13 mouse cellular contexts compared by ENCODE assay signal in the genomic region with DNA sequence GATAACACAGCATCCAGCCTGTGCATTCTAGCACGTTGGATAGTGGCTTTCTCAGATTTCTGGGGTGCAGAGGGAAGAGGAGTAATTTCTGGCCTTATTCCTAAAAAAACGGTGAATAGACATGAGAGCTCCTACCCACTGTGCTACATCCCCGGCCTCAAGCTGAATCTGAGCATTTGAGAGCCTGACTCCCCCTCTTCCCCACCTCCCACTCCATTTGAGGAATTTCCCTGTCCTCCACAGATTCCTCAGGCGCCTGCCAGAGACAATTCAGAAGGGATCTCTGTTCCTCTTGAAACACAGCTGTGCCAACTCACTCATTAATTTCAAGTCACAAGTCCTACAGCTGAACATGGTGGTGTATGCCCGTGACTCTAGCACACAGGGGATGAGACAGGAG. TPM values are rescaled to one million over a fixed set of nuclear protein-coding genes. Genes with fewer than 3 reads are reported as not detected.
A peak's percentile ranks its signal among the peaks of the same experiment; 100 is the strongest.
DNase-seq lines count a peak whose midpoint lies in the region.
"Had no signal": no experiment of that assay in that cellular context is flagged by ENCODE, and none has a peak within 500 bp of the region (broad histone marks: within the 10 kb centered on the region; RNA-seq: fewer than 3 reads in every experiment).

No protein-coding gene starts in this region.

- peak; percentile 53 to 57 for DNase-seq in frontal cortex, postnatal 36 days (ENCODE audit: low spot score in 2 of 2)
- no peak for DNase-seq in frontal cortex, postnatal 25 days (ENCODE audit: low spot score in 2 of 2)
- peak; percentile 24 to 50 for DNase-seq in layer of hippocampus, adult 18-20 months (ENCODE audit: low spot score in 2 of 2)
- DNase-seq in layer of hippocampus, adult 11-12 months (ENCODE audit: low spot score): no peak
- DNase-seq in right cerebral cortex, postnatal 25 days: peak; percentile 29
- no peak for DNase-seq in right cerebral cortex, postnatal 4 days
- no peak for DNase-seq in embryo, embryonic 10.5 days (ENCODE audit: low spot score)
- DNase-seq: adrenal gland, postnatal 25 days; cerebellum, adult 18-20 months; cerebellum, postnatal 36 days; lung, adult 2 months; spleen, adult 18-20 months; thymus, postnatal 36 days had no signal

RNA-seq across cellular contexts. Expression of gene Btrc, which starts 19.6 kb away (rescaled TPM):
- 100 to 1,000 TPM in 1 of 2 experiments, 10 to 100 TPM in 1; 99.8 to 104 TPM for total RNA-seq in layer of hippocampus, adult 18-20 months (2021)

Comparison
In these comparisons a context has a peak if more than half of its experiments do, and no peak if none do; other contexts are left out.
1. DNase-seq: peak in frontal cortex, postnatal 36 days (2 of 2), layer of hippocampus, adult 18-20 months (2 of 2) and right cerebral cortex, postnatal 25 days (single experiment); none in frontal cortex, postnatal 25 days (0 of 2), layer of hippocampus, adult 11-12 months (single experiment), right cerebral cortex, postnatal 4 days (single experiment) and embryo, embryonic 10.5 days (single experiment).